ENCODE assay signal across 25 mouse cellular contexts in genomic region chrX:160585110-160585509, GRCm38 (mm10).
"Had no signal": no experiment of that assay in that cellular context is flagged by ENCODE, and none has a peak within 500 bp of the region (broad histone marks: within the 10 kb centered on the region; RNA-seq: fewer than 3 reads in every experiment).

No protein-coding gene starts in this region.

- H3K36me3 ChIP-seq: hindbrain, embryonic 12.5 days; intestine, embryonic 15.5 days; limb, embryonic 12.5 days had no signal

- DNase-seq: gastrocnemius, postnatal 14 days; gastrocnemius, postnatal 36 days; heart, adult 11 months; heart, adult 2 months; heart, postnatal 10 days; heart, postnatal 4 days; kidney, adult 18-20 months; kidney, adult 8-10 months; kidney, postnatal 10 days; kidney, postnatal 25 days; kidney, postnatal 4 days; liver had no signal

- H3K27me3 ChIP-seq: heart, embryonic 12.5 days; intestine, embryonic 15.5 days had no signal

- H3K4me1 ChIP-seq: hindbrain, embryonic 10.5 days; hindbrain, embryonic 12.5 days; intestine, embryonic 15.5 days; limb, embryonic 10.5 days; limb, embryonic 12.5 days had no signal

- ATAC-seq: hindbrain, embryonic 16.5 days; inflammation-experienced regulatory T-cells, adult 6 months; intestine, embryonic 15.5 days; intestine, postnatal 0 days had no signal

- H3K27ac ChIP-seq: heart, adult 2 months; hindbrain, embryonic 10.5 days; hindbrain, embryonic 12.5 days; hindbrain, embryonic 14.5 days; intestine, embryonic 15.5 days; layer of hippocampus, adult 2 months; left cerebral cortex, adult 2 months; limb, embryonic 10.5 days; limb, embryonic 12.5 days had no signal

- H3K9ac ChIP-seq: heart, embryonic 12.5 days; hindbrain, embryonic 12.5 days; hindbrain, embryonic 14.5 days; intestine, embryonic 15.5 days; limb, embryonic 12.5 days had no signal

- H3K4me3 ChIP-seq: heart, adult 2 months; heart, embryonic 12.5 days; hindbrain, embryonic 10.5 days; hindbrain, embryonic 12.5 days; intestine, embryonic 15.5 days; layer of hippocampus, adult 2 months; left cerebral cortex, adult 2 months; limb, embryonic 10.5 days; limb, embryonic 12.5 days had no signal

- H3K9me3 ChIP-seq: heart, embryonic 12.5 days; hindbrain, embryonic 10.5 days; hindbrain, embryonic 12.5 days; intestine, embryonic 15.5 days; limb, embryonic 10.5 days; limb, embryonic 12.5 days had no signal

- H3K4me2 ChIP-seq: heart, embryonic 12.5 days; hindbrain, embryonic 12.5 days; hindbrain, embryonic 14.5 days; intestine, embryonic 15.5 days; limb, embryonic 12.5 days; liver, embryonic 11.5 days had no signal
